Mouse (Mus musculus) hindbrain, embryonic 10.5 days (tissue): ENCODE data around the gene Tmc7. TPM values are rescaled to one million over a fixed set of nuclear protein-coding genes. Genes with fewer than 3 reads are reported as not detected.

Experiments used
- DNase-seq: peaks from one replicate; pipeline ENCODE4 v3.0.0-alpha.2; 2017; ENCODE audit warnings: low spot score
- H3K27ac ChIP-seq: fragments of 300-500 bp; sonication (generic); 2 replicates; pipeline ENCODE4 v1.5.1; 2016; ENCODE audit warnings: mild to moderate bottlenecking, moderate library complexity
- H3K27me3 ChIP-seq: fragments of 300-500 bp; sonication (generic); 2 replicates; pipeline ENCODE4 v1.6.1; 2016; ENCODE audit warnings: mild to moderate bottlenecking; ENCODE audit not compliant: poor library complexity, insufficient read depth, severe bottlenecking
- H3K36me3 ChIP-seq: fragments of 300-500 bp; sonication (generic); 2 replicates; pipeline ENCODE4 v1.6.1; 2016; ENCODE audit warnings: mild to moderate bottlenecking, moderate library complexity
- H3K4me1 ChIP-seq: fragments of 300-500 bp; sonication (generic); replicated peaks from 2 replicates; pipeline ENCODE4 v1.6.1; 2016; ENCODE audit warnings: mild to moderate bottlenecking
- H3K4me3 ChIP-seq: fragments of 300-500 bp; sonication (generic); 2 replicates; pipeline ENCODE4 v1.5.1; 2016; ENCODE audit warnings: mild to moderate bottlenecking, moderate library complexity
- H3K9me3 ChIP-seq: fragments of 300-500 bp; sonication (generic); 2 replicates; pipeline ENCODE4 v1.6.1; 2016; ENCODE audit warnings: mild to moderate bottlenecking, moderate library complexity
- WGBS: fragments of 180-500 bp; shearing (Covaris S2); methylation state at CpG from one replicate; pipeline ENCODE4 v1.1.7; 2016; 5-methylcytosine and 5-hydroxymethylcytosine counted together
- polyA plus RNA-seq: library from polyadenylated mRNA; unstranded; fragments of >200 nt; fragmentation: Nextera tagmentation; extraction: Ambion mirVana; gene quantifications from 2 replicates; pipeline ENCODE4 v1.2.1, GENCODE M21; 2016

Gene Tmc7
- polyA plus RNA-seq, 1 experiment from 2014 or later: 8.4 TPM

- 87% methylated on average over 5 of the region's 5 CpGs for WGBS
- H3K9me3 ChIP-seq: no peaks in the 10 kb centered on the region
- H3K4me1 ChIP-seq: peaks cover 8% of the 10 kb centered on the region
- DNase-seq: no peak
- H3K4me3 ChIP-seq: no peak overlapping the region
- H3K27ac ChIP-seq: no peak overlapping the region
- peaks cover 41% of the 10 kb centered on the region for H3K36me3 ChIP-seq
- no peaks in the 10 kb centered on the region; the same call in 1 of the 2 replicates for H3K27me3 ChIP-seq
Measured at GRCm38 (mm10) chr7:118522077-118522476, 62.5 kb downstream of the Tmc7 start.

- Histone ChIP-seq H3K36me3 (peaks cover 16% of the 10 kb centered on the region), H3K9me3 (no peaks in the 10 kb centered on the region), H3K4me1 (peaks cover 8% of the 10 kb centered on the region), H3K27me3 (no peaks in the 10 kb centered on the region; the same call in 1 of the 2 replicates), H3K27ac (no peak overlapping the region), H3K4me3 (no peak overlapping the region)
- DNase-seq: no peak
- WGBS: 87% methylated on average over 8 of the region's 8 CpGs
Measured at GRCm38 (mm10) chr7:118519661-118520060, 64.9 kb downstream of the Tmc7 start.

- 3% methylated on average over 18 of the region's 18 CpGs for WGBS
- H3K27ac ChIP-seq: peak overlapping the region; percentile 30; the same call in 1 of the 2 replicates
- DNase-seq: peak; percentile 80
Measured at GRCm38 (mm10) chr7:118518687-118519086, 65.8 kb downstream of the Tmc7 start.

GRCm38 (mm10) chr7:118517819-118518218 is 66.7 kb downstream of the Tmc7 start:
- H3K4me3 ChIP-seq: no peak overlapping the region
- H3K36me3 ChIP-seq: peaks cover 6% of the 10 kb centered on the region; the same call in 1 of the 2 replicates
- DNase-seq: peak; percentile 35
- 72% methylated on average over 2 of the region's 2 CpGs for WGBS
- no peak overlapping the region for H3K27ac ChIP-seq
- peaks cover 11% of the 10 kb centered on the region for H3K4me1 ChIP-seq
- H3K9me3 ChIP-seq: no peaks in the 10 kb centered on the region
- H3K27me3 ChIP-seq: no peaks in the 10 kb centered on the region; the same call in 1 of the 2 replicates

More at GRCm38 (mm10) chr7:118518687-118519086, 65.8 kb downstream of the Tmc7 start:
- no peaks in the 10 kb centered on the region for H3K9me3 ChIP-seq
- H3K4me3 ChIP-seq: no peak overlapping the region
- no peaks in the 10 kb centered on the region; the same call in 1 of the 2 replicates for H3K27me3 ChIP-seq
- peaks cover 8% of the 10 kb centered on the region for H3K4me1 ChIP-seq
- H3K36me3 ChIP-seq: peaks cover 10% of the 10 kb centered on the region; the same call in 1 of the 2 replicates

GRCm38 (mm10) chr7:118508556-118508955 is 76.0 kb downstream of the Tmc7 start:
- no peak overlapping the region for H3K4me3 ChIP-seq
- no peak overlapping the region for H3K27ac ChIP-seq
- no peaks in the 10 kb centered on the region for H3K9me3 ChIP-seq
- H3K36me3 ChIP-seq: no peaks in the 10 kb centered on the region
- H3K27me3 ChIP-seq: no peaks in the 10 kb centered on the region
- WGBS: 82% methylated on average over 7 of the region's 7 CpGs
- 0 out of 2 replicates have a peak, but pooled peaks cover 3% of the 10 kb centered on the region for H3K4me1 ChIP-seq
- no peak for DNase-seq

- no peaks in the 10 kb centered on the region for H3K27me3 ChIP-seq
- no peak for DNase-seq
- 65% methylated on average over 4 of the region's 4 CpGs for WGBS
- no peak overlapping the region for H3K4me3 ChIP-seq
- no peak overlapping the region for H3K27ac ChIP-seq
- no peaks in the 10 kb centered on the region for H3K36me3 ChIP-seq
- H3K9me3 ChIP-seq: no peaks in the 10 kb centered on the region
- no peaks in the 10 kb centered on the region for H3K4me1 ChIP-seq
Measured at GRCm38 (mm10) chr7:118503844-118504243, 80.7 kb downstream of the Tmc7 start.

GRCm38 (mm10) chr7:118502333-118502732 is 82.2 kb downstream of the Tmc7 start:
- no peak overlapping the region for H3K4me3 ChIP-seq
- H3K36me3 ChIP-seq: no peaks in the 10 kb centered on the region
- no peak overlapping the region for H3K27ac ChIP-seq
- no peaks in the 10 kb centered on the region for H3K9me3 ChIP-seq
- no peaks in the 10 kb centered on the region for H3K27me3 ChIP-seq
- H3K4me1 ChIP-seq: no peaks in the 10 kb centered on the region
- no peak for DNase-seq
- 80% methylated on average over 8 of the region's 8 CpGs for WGBS

GRCm38 (mm10) chr7:118499784-118500435 is 84.6 kb downstream of the Tmc7 start:
- H3K4me3 ChIP-seq: no peak overlapping the region
- H3K4me1 ChIP-seq: no peaks in the 10 kb centered on the region
- no peaks in the 10 kb centered on the region for H3K27me3 ChIP-seq
- no peak for DNase-seq
- no peaks in the 10 kb centered on the region for H3K9me3 ChIP-seq
- no peaks in the 10 kb centered on the region for H3K36me3 ChIP-seq
- H3K27ac ChIP-seq: no peak overlapping the region
- WGBS: 74% methylated on average over 7 of the region's 7 CpGs

- H3K4me3 ChIP-seq: no peak overlapping the region
- no peaks in the 10 kb centered on the region for H3K36me3 ChIP-seq
- no peak overlapping the region for H3K27ac ChIP-seq
- DNase-seq: no peak
- H3K4me1 ChIP-seq: no peaks in the 10 kb centered on the region
- no peaks in the 10 kb centered on the region for H3K9me3 ChIP-seq
- 87% methylated on average over 12 of the region's 12 CpGs for WGBS
- no peaks in the 10 kb centered on the region; the same call in 1 of the 2 replicates for H3K27me3 ChIP-seq
Measured at GRCm38 (mm10) chr7:118498984-118499783, 85.4 kb downstream of the Tmc7 start.

- no peak for DNase-seq
- Histone ChIP-seq H3K4me1 (peaks cover 23% of the 10 kb centered on the region), H3K4me3 (no peak overlapping the region), H3K36me3 (no peaks in the 10 kb centered on the region), H3K9me3 (no peaks in the 10 kb centered on the region), H3K27ac (no peak overlapping the region), H3K27me3 (peaks cover 40% of the 10 kb centered on the region)
- 78% methylated on average over 4 of the region's 4 CpGs for WGBS
Measured at GRCm38 (mm10) chr7:118494892-118495579, 89.5 kb downstream of the Tmc7 start.

- no peaks in the 10 kb centered on the region for H3K9me3 ChIP-seq
- no peak overlapping the region for H3K27ac ChIP-seq
- no peak overlapping the region for H3K4me3 ChIP-seq
- no peak for DNase-seq
- H3K4me1 ChIP-seq: peaks cover 29% of the 10 kb centered on the region
- WGBS: 89% methylated on average over 9 of the region's 9 CpGs
- H3K36me3 ChIP-seq: no peaks in the 10 kb centered on the region
- peaks cover 51% of the 10 kb centered on the region for H3K27me3 ChIP-seq
Measured at GRCm38 (mm10) chr7:118493892-118494291, 90.6 kb downstream of the Tmc7 start.

GRCm38 (mm10) chr7:118491431-118492147 is 92.9 kb downstream of the Tmc7 start, which contains the start of gene Itpripl2:
Gene Itpripl2, minus strand, starts transcription at chr7:118491975.
- under 1% methylated on average over 55 of the region's 55 CpGs for WGBS
- Histone ChIP-seq H3K27me3 (peaks cover 66% of the 10 kb centered on the region), H3K27ac (peak within 1 kb of the TSS; percentile 91)

More at GRCm38 (mm10) chr7:118491431-118492147, 92.9 kb downstream of the Tmc7 start, which contains the start of gene Itpripl2:
- DNase-seq: peak; percentile 80
- Histone ChIP-seq H3K4me1 (peaks cover 34% of the 10 kb centered on the region), H3K9me3 (no peaks in the 10 kb centered on the region), H3K36me3 (no peaks in the 10 kb centered on the region), H3K4me3 (peak within 1 kb of the TSS; percentile 67)
